Mouse (Mus musculus) MEL (cell line): ENCODE results near the gene Madd. TPM values are rescaled to one million over a fixed set of nuclear protein-coding genes. Genes with fewer than 3 reads are reported as not detected.
A peak's percentile ranks its signal among the peaks of the same experiment; 100 is the strongest.

Experiments
- DNase-seq: peaks from one replicate; pipeline ENCODE4 v3.0.0; 2011; ENCODE audit warnings: low read depth, low spot score
- H3K27ac ChIP-seq: 2 replicates; pipeline ENCODE4 v1.5.1; 2012; ENCODE audit warnings: low read depth, mild to moderate bottlenecking, control low read depth, low read length, moderate library complexity; ENCODE audit not compliant: control insufficient read depth
- H3K27me3 ChIP-seq, 2 experiments: fragments of 150-350 bp in 1 of 2; sonication (generic) in 1 of 2; 2 replicates each; pipeline ENCODE4 v1.6.1; 2012; ENCODE audit warnings: low read length in 2 of 2, mild to moderate bottlenecking in 2 of 2, improper control_type of control experiment in 1 of 2, moderate library complexity in 1 of 2; ENCODE audit not compliant: insufficient read depth in 2 of 2, control insufficient read depth in 1 of 2
- H3K36me3 ChIP-seq, 2 experiments: 2 replicates each; pipeline ENCODE4 v1.6.1; 2012 to 2014; ENCODE audit warnings: low read length in 2 of 2, improper control_type of control experiment in 1 of 2, inconsistent platforms in 1 of 2, mild to moderate bottlenecking in 1 of 2; ENCODE audit not compliant: insufficient read depth in 2 of 2, control insufficient read depth in 1 of 2
- H3K4me1 ChIP-seq, 2 experiments: fragments of 150-350 bp in 1 of 2; sonication (generic) in 1 of 2; 2 replicates each; pipeline ENCODE4 v1.6.1; 2012; ENCODE audit warnings: low read length in 2 of 2, improper control_type of control experiment in 1 of 2, mild to moderate bottlenecking in 1 of 2; ENCODE audit not compliant: insufficient read depth in 2 of 2, control insufficient read depth in 1 of 2
- H3K4me3 ChIP-seq, 2 experiments: fragments of 150-350 bp in 1 of 2; sonication (generic) in 1 of 2; 2 replicates each; pipeline ENCODE4 v1.5.1; 2012; ENCODE audit warnings: low read depth in 2 of 2, low read length in 2 of 2, mild to moderate bottlenecking in 2 of 2, moderate library complexity in 2 of 2, control low read depth in 1 of 2, improper control_type of control experiment in 1 of 2; ENCODE audit not compliant: control insufficient read depth in 1 of 2, insufficient read depth in 1 of 2
- H3K79me2 ChIP-seq: 2 replicates; pipeline ENCODE4 v1.6.1; 2012; ENCODE audit warnings: mild to moderate bottlenecking, low read length, moderate library complexity; ENCODE audit not compliant: control insufficient read depth, poor library complexity, insufficient read depth
- H3K9ac ChIP-seq: 2 replicates; pipeline ENCODE4 v1.6.1; 2012; ENCODE audit warnings: low read depth, mild to moderate bottlenecking, control low read depth, low read length, moderate library complexity; ENCODE audit not compliant: control insufficient read depth, poor library complexity, severe bottlenecking
- H3K9me3 ChIP-seq: fragments of 150-350 bp; sonication (generic); replicated peaks from 2 replicates; pipeline ENCODE4 v1.6.1; 2012; ENCODE audit warnings: mild to moderate bottlenecking, low read length, improper control_type of control experiment, moderate library complexity; ENCODE audit not compliant: insufficient read depth
- CTCF ChIP-seq, 3 experiments: IDR thresholded peaks in 2 of 3; conservative IDR thresholded peaks in 1 of 3; 2 replicates each; pipeline ENCODE4 v1.5.1; 2011 to 2012; ENCODE audit warnings: low read length in 3 of 3, low read depth in 2 of 3, mild to moderate bottlenecking in 2 of 3, improper control_type of control experiment in 1 of 3, inconsistent platforms in 1 of 3, mixed read lengths in 1 of 3, moderate library complexity in 1 of 3; ENCODE audit not compliant: control insufficient read depth in 1 of 3, insufficient read depth in 1 of 3, poor library complexity in 1 of 3, severe bottlenecking in 1 of 3
- ETS1 ChIP-seq: IDR thresholded peaks from 2 replicates; pipeline ENCODE4 v1.6.1; 2012; ENCODE audit warnings: low read depth, mild to moderate bottlenecking, inconsistent platforms, low read length, improper control_type of control experiment, moderate library complexity
- HCFC1 ChIP-seq: IDR thresholded peaks from 2 replicates; pipeline ENCODE4 v1.6.1; 2012; ENCODE audit warnings: low read depth, mild to moderate bottlenecking, inconsistent platforms, low read length, improper control_type of control experiment, moderate library complexity
- JUND ChIP-seq: IDR thresholded peaks from 2 replicates; pipeline ENCODE4 v1.6.1; 2011; ENCODE audit warnings: low read depth, mild to moderate bottlenecking, improper control_type of control experiment, low read length
- MEF2A ChIP-seq: IDR thresholded peaks from 2 replicates; pipeline ENCODE4 v1.6.1; 2014; ENCODE audit warnings: low read depth, mild to moderate bottlenecking, inconsistent platforms, low read length, improper control_type of control experiment; ENCODE audit not compliant: poor library complexity, insufficient replicate concordance, severe bottlenecking; ENCODE audit errors: extremely low read depth
- MXI1 ChIP-seq: IDR thresholded peaks from 2 replicates; pipeline ENCODE4 v1.6.1; 2011; ENCODE audit warnings: mild to moderate bottlenecking, low read depth, low read length, improper control_type of control experiment
- NELFE ChIP-seq: IDR thresholded peaks from 2 replicates; pipeline ENCODE4 v1.6.1; 2011; ENCODE audit warnings: low read depth, low read length, improper control_type of control experiment
- NRF1 ChIP-seq: IDR thresholded peaks from 2 replicates; pipeline ENCODE4 v1.6.1; 2014; ENCODE audit warnings: low read depth, mild to moderate bottlenecking, inconsistent platforms, low read length, improper control_type of control experiment, moderate library complexity; ENCODE audit not compliant: poor library complexity, insufficient read depth, severe bottlenecking
- POLR2A ChIP-seq, 2 experiments: IDR thresholded peaks; 2 replicates each; pipeline ENCODE4 v1.6.1; 2011 to 2012; ENCODE audit warnings: low read length in 2 of 2, mild to moderate bottlenecking in 2 of 2, control low read depth in 1 of 2, improper control_type of control experiment in 1 of 2, low read depth in 1 of 2, moderate library complexity in 1 of 2; ENCODE audit not compliant: control insufficient read depth in 1 of 2, insufficient read depth in 1 of 2, poor library complexity in 1 of 2
- POLR2AphosphoS2 ChIP-seq: IDR thresholded peaks from 2 replicates; pipeline ENCODE4 v1.6.1; 2011; ENCODE audit warnings: low read length, improper control_type of control experiment
- POLR2AphosphoS5 ChIP-seq: IDR thresholded peaks from 2 replicates; pipeline ENCODE4 v1.6.1; 2012; ENCODE audit warnings: low read depth, borderline replicate concordance, mild to moderate bottlenecking, inconsistent platforms, low read length, moderate library complexity, mixed read lengths
- RAD21 ChIP-seq: IDR thresholded peaks from 2 replicates; pipeline ENCODE4 v1.6.1; 2011; ENCODE audit warnings: mild to moderate bottlenecking, low read depth, low read length, improper control_type of control experiment
- SIN3A ChIP-seq: IDR thresholded peaks from 2 replicates; pipeline ENCODE4 v1.6.1; 2012; ENCODE audit warnings: low read length, improper control_type of control experiment, inconsistent platforms
- SMC3 ChIP-seq: IDR thresholded peaks from 2 replicates; pipeline ENCODE4 v1.6.1; 2011; ENCODE audit warnings: low read depth, low read length, improper control_type of control experiment
- USF1 ChIP-seq: IDR thresholded peaks from 2 replicates; pipeline ENCODE4 v1.6.1; 2014; ENCODE audit warnings: low read depth, mild to moderate bottlenecking, inconsistent platforms, low read length, improper control_type of control experiment, moderate library complexity
- ZC3H11A ChIP-seq: IDR thresholded peaks from 2 replicates; pipeline ENCODE4 v1.6.1; 2012; ENCODE audit warnings: low read depth, mild to moderate bottlenecking, inconsistent platforms, low read length, improper control_type of control experiment
- ZKSCAN1 ChIP-seq: IDR thresholded peaks from 2 replicates; pipeline ENCODE4 v1.6.1; 2012; ENCODE audit warnings: low read depth, mild to moderate bottlenecking, inconsistent platforms, low read length, improper control_type of control experiment, moderate library complexity
- ZNF384 ChIP-seq: IDR thresholded peaks from 2 replicates; pipeline ENCODE4 v1.6.1; 2012; ENCODE audit warnings: low read depth, mild to moderate bottlenecking, inconsistent platforms, low read length, improper control_type of control experiment
- polyA plus RNA-seq, 2 experiments: library from polyadenylated mRNA; stranded (reverse) in 1 of 2; unstranded in 1 of 2; fragments of >175 nt in 1 of 2; fragments of >200 nt in 1 of 2; gene quantifications; 2 replicates each; pipeline versions ENCODE4 v1.2.1 to v1.2.4; 2012; ENCODE audit warnings: low replicate concordance in 2 of 2, low read depth in 1 of 2; ENCODE audit not compliant: insufficient read length in 2 of 2, insufficient read depth in 1 of 2, missing spikeins in 1 of 2
- total RNA-seq: library from RNA; depleted of rRNA; stranded (reverse); fragments of 300-350 nt; gene quantifications from 2 replicates; pipeline ENCODE4 v1.2.3, GENCODE M21; 2012

Madd gene
- total and polyA plus RNA-seq, 3 experiments, result 17.5 to 27.4 TPM; not detected in 1

- H3K27ac ChIP-seq, result no peak overlapping the region
- H3K9ac ChIP-seq, result no peak overlapping the region
- peaks cover 0 to 9% of the 10 kb centered on the region in 2 experiments; a peak in 2 of 4 replicates for H3K36me3 ChIP-seq
- no peak for DNase-seq
- H3K4me3 ChIP-seq, result no peak overlapping the region
- H3K9me3 ChIP-seq, result no peaks in the 10 kb centered on the region
- TF ChIP-seq POLR2AphosphoS2, result no peak
- no peak for TF ChIP-seq POLR2A (IDR thresholded peaks at IDR 0.05; ENCODE audit: control insufficient read depth in 1 of 2, insufficient read depth in 1 of 2, low read depth in 1 of 2, low read length in 2 of 2, poor library complexity in 1 of 2)
- H3K27me3 ChIP-seq, result no peaks in the 10 kb centered on the region
- H3K4me1 ChIP-seq, result peaks cover 6 to 12% of the 10 kb centered on the region in 2 experiments
- H3K79me2 ChIP-seq, result no peaks in the 10 kb centered on the region
Observed at GRCm38 (mm10) chr2:91196577-91197001, 13.0 kb upstream of the Madd start.

- Histone ChIP-seq H3K4me1 (peaks cover 6 to 12% of the 10 kb centered on the region in 2 experiments), H3K27ac (peak overlapping the region; percentile 37), H3K9me3 (no peaks in the 10 kb centered on the region), H3K27me3 (no peaks in the 10 kb centered on the region), H3K79me2 (no peaks in the 10 kb centered on the region), H3K4me3 (peak overlapping the region; percentile 68 to 90), H3K36me3 (peaks cover 0 to 8% of the 10 kb centered on the region in 2 experiments; a peak in 2 of 4 replicates), H3K9ac (peak overlapping the region; percentile 82)
- peak; percentile 84 for TF ChIP-seq RAD21
- peak; percentile 76 for TF ChIP-seq SMC3
- peak; percentile 75; the same call in 1 of the 2 replicates for TF ChIP-seq ZC3H11A
- TF ChIP-seq ZKSCAN1, result no peak
- no peak for TF ChIP-seq POLR2AphosphoS5
- peak; percentile 12; the same call in 1 of the 2 replicates for TF ChIP-seq NRF1
- TF ChIP-seq ZNF384, result no peak
- TF ChIP-seq CTCF (IDR thresholded peaks at IDR 0.05 in 2 of 3, conservative IDR thresholded peaks at IDR 0.05 in 1 of 3; ENCODE audit: control insufficient read depth in 1 of 3, insufficient read depth in 1 of 3, low read depth in 2 of 3, low read length in 3 of 3, poor library complexity in 1 of 3, severe bottlenecking in 1 of 3), result peak; percentile 60 to 85 (median 84)
- 0 out of 2 replicates have a peak, but pooled peaks have one; percentile 7 for TF ChIP-seq NELFE
- no peak for TF ChIP-seq ETS1
- no peak for TF ChIP-seq MXI1
- TF ChIP-seq JUND, result no peak
- TF ChIP-seq POLR2A (IDR thresholded peaks at IDR 0.05; ENCODE audit: control insufficient read depth in 1 of 2, insufficient read depth in 1 of 2, low read depth in 1 of 2, low read length in 2 of 2, poor library complexity in 1 of 2), result peak in 1 of 2 experiments; percentile 39; a peak in 2 of 4 replicates
- TF ChIP-seq SIN3A, result peak; percentile 25; the same call in 1 of the 2 replicates
- no peak for TF ChIP-seq USF1
- no peak for TF ChIP-seq POLR2AphosphoS2
- 0 out of 2 replicates have a peak, but pooled peaks have one; percentile 21 for TF ChIP-seq HCFC1
- no peak for TF ChIP-seq MEF2A
- DNase-seq, result peak; percentile 85
Observed at GRCm38 (mm10) chr2:91194624-91195332, 11.1 kb upstream of the Madd start.
